Mouse (Mus musculus): ENCODE measurements around the gene 4921539E11Rik.

The 4921539E11Rik gene

GRCm38 (mm10) chr4:103290763-103291162 is at the start of gene 4921539E11Rik:
Gene 4921539E11Rik, minus strand, starts transcription at chr4:103290863.
- DNase-seq (ENCODE audit: low read depth, low spot score): no peak

- no peak for DNase-seq (ENCODE audit: low read depth, low spot score)
Measured at GRCm38 (mm10) chr4:103335134-103335533, 44.5 kb upstream of the 4921539E11Rik start.

GRCm38 (mm10) chr4:103329348-103329747 is 38.7 kb upstream of the 4921539E11Rik start:
- no peak for DNase-seq (ENCODE audit: low read depth, low spot score)

GRCm38 (mm10) chr4:103326994-103327393 is 36.3 kb upstream of the 4921539E11Rik start:
- no peak for DNase-seq (ENCODE audit: low read depth, low spot score)

- peak; percentile 47 for DNase-seq (ENCODE audit: low read depth, low spot score)
Measured at GRCm38 (mm10) chr4:103324688-103325451, 34.2 kb upstream of the 4921539E11Rik start.

GRCm38 (mm10) chr4:103321461-103321860 is 30.8 kb upstream of the 4921539E11Rik start:
- no peak for DNase-seq (ENCODE audit: low read depth, low spot score)

GRCm38 (mm10) chr4:103315861-103316260 is 25.2 kb upstream of the 4921539E11Rik start:
- no peak for DNase-seq (ENCODE audit: low read depth, low spot score)

GRCm38 (mm10) chr4:103314526-103314910 is 23.9 kb upstream of the 4921539E11Rik start:
- DNase-seq (ENCODE audit: low read depth, low spot score): no peak

- DNase-seq (ENCODE audit: low read depth, low spot score): peak; percentile 97
Measured at GRCm38 (mm10) chr4:103313587-103314525, 23.2 kb upstream of the 4921539E11Rik start, which contains the start of gene Oma1. Gene Oma1, plus strand, starts transcription at chr4:103313812.

- no peak for DNase-seq (ENCODE audit: low read depth, low spot score)
Measured at GRCm38 (mm10) chr4:103303851-103304250, 13.2 kb upstream of the 4921539E11Rik start.

- no peak for DNase-seq (ENCODE audit: low read depth, low spot score)
Measured at GRCm38 (mm10) chr4:103299342-103299741, 8.7 kb upstream of the 4921539E11Rik start.

GRCm38 (mm10) chr4:103288342-103288741 is 2.3 kb downstream of the 4921539E11Rik start:
- no peak for DNase-seq (ENCODE audit: low read depth, low spot score)

- no peak for DNase-seq (ENCODE audit: low read depth, low spot score)
Measured at GRCm38 (mm10) chr4:103273021-103273420, 17.6 kb downstream of the 4921539E11Rik start.

GRCm38 (mm10) chr4:103269336-103269735 is 21.3 kb downstream of the 4921539E11Rik start:
- peak; percentile 5 for DNase-seq (ENCODE audit: low read depth, low spot score)

GRCm38 (mm10) chr4:103265166-103265565 is 25.5 kb downstream of the 4921539E11Rik start:
- no peak for DNase-seq (ENCODE audit: low read depth, low spot score)

- peak; percentile 61 for DNase-seq (ENCODE audit: low read depth, low spot score)
Measured at GRCm38 (mm10) chr4:103263812-103264396, 26.8 kb downstream of the 4921539E11Rik start.

- DNase-seq (ENCODE audit: low read depth, low spot score): peak; percentile 26
Measured at GRCm38 (mm10) chr4:103263378-103263777, 27.3 kb downstream of the 4921539E11Rik start.

GRCm38 (mm10) chr4:103258817-103259216 is 31.8 kb downstream of the 4921539E11Rik start:
- no peak for DNase-seq (ENCODE audit: low read depth, low spot score)

GRCm38 (mm10) chr4:103253846-103254245 is 36.8 kb downstream of the 4921539E11Rik start:
- no peak for DNase-seq (ENCODE audit: low read depth, low spot score)

- DNase-seq (ENCODE audit: low read depth, low spot score): no peak
Measured at GRCm38 (mm10) chr4:103249436-103250085, 41.1 kb downstream of the 4921539E11Rik start.

- no peak for DNase-seq (ENCODE audit: low read depth, low spot score)
Measured at GRCm38 (mm10) chr4:103247813-103248212, 42.9 kb downstream of the 4921539E11Rik start.

All from mesoderm, embryonic 11.5 days (tissue).